Mouse (Mus musculus): ENCODE data around the gene Gart.
A peak's percentile ranks its signal among the peaks of the same experiment; 100 is the strongest.

The Gart gene

GRCm38 (mm10) chr16:91646681-91647419, at the start of gene Gart:
Gene Gart, minus strand, starts transcription at chr16:91646952.
- peak; percentile 94 to 96 for DNase-seq

GRCm38 (mm10) chr16:91695108-91695755, 48.5 kb upstream of the Gart start:
- peak in 1 of 2 experiments; percentile 26 for DNase-seq

GRCm38 (mm10) chr16:91694455-91695084, 47.8 kb upstream of the Gart start:
- DNase-seq = peak; percentile 74 to 91

- DNase-seq = no peak
These were observed 43.0 kb upstream of the Gart start for GRCm38 (mm10) chr16:91689791-91690190.

GRCm38 (mm10) chr16:91688619-91689334, 42.0 kb upstream of the Gart start, which contains the start of gene Donson:
Gene Donson, minus strand, starts transcription at chr16:91688770.
- peak; percentile 96 to 99 for DNase-seq

- DNase-seq = no peak
These were observed 41.4 kb upstream of the Gart start for GRCm38 (mm10) chr16:91688023-91688618.

- DNase-seq = no peak
These were observed 39.6 kb upstream of the Gart start for GRCm38 (mm10) chr16:91686369-91686768.

- DNase-seq = no peak
These were observed 38.8 kb upstream of the Gart start for GRCm38 (mm10) chr16:91685526-91685925.

- no peak for DNase-seq
These were observed 33.9 kb upstream of the Gart start for GRCm38 (mm10) chr16:91680656-91681055.

GRCm38 (mm10) chr16:91678147-91678911, 31.6 kb upstream of the Gart start:
- no peak for DNase-seq

GRCm38 (mm10) chr16:91674500-91674899, 27.7 kb upstream of the Gart start:
- DNase-seq = peak; percentile 48 to 70

GRCm38 (mm10) chr16:91663795-91664194, 17.0 kb upstream of the Gart start:
- DNase-seq = no peak

- DNase-seq = no peak
These were observed 15.6 kb upstream of the Gart start for GRCm38 (mm10) chr16:91662336-91662735.

- no peak for DNase-seq
These were observed 14.6 kb upstream of the Gart start for GRCm38 (mm10) chr16:91661397-91661796.

GRCm38 (mm10) chr16:91659798-91660197, 13.0 kb upstream of the Gart start:
- DNase-seq = no peak

GRCm38 (mm10) chr16:91658471-91658870, 11.7 kb upstream of the Gart start:
- DNase-seq = no peak

- no peak for DNase-seq
These were observed 10.5 kb upstream of the Gart start for GRCm38 (mm10) chr16:91657285-91657684.

- no peak for DNase-seq
These were observed 8.5 kb upstream of the Gart start for GRCm38 (mm10) chr16:91655285-91655684.

GRCm38 (mm10) chr16:91652191-91652590, 5.4 kb upstream of the Gart start:
- no peak for DNase-seq

- DNase-seq = no peak
These were observed 3.0 kb upstream of the Gart start for GRCm38 (mm10) chr16:91649781-91650180.

GRCm38 (mm10) chr16:91649246-91649645, 2.5 kb upstream of the Gart start:
- DNase-seq = no peak

GRCm38 (mm10) chr16:91648220-91648550, 1.4 kb upstream of the Gart start:
- DNase-seq = peak; percentile 82 to 93
